Comparison of ENCODE assay signal across 14 mouse cellular contexts in genomic region chr5:129918065-129918651, GRCm38 (mm10). TPM values are rescaled to one million over a fixed set of nuclear protein-coding genes. Genes with fewer than 3 reads are reported as not detected.
"Had no signal": no experiment of that assay in that cellular context is flagged by ENCODE, and none has a peak within 500 bp of the region (broad histone marks: within the 10 kb centered on the region; RNA-seq: fewer than 3 reads in every experiment).

No protein-coding gene starts in this region.

- H3K9me3 ChIP-seq: kidney, embryonic 15.5 days; limb, embryonic 13.5 days; liver, embryonic 15.5 days; midbrain, embryonic 15.5 days; neural tube, embryonic 12.5 days; stomach, embryonic 15.5 days had no signal

- H3K4me3 ChIP-seq: kidney, embryonic 15.5 days; limb, embryonic 13.5 days; liver, embryonic 15.5 days; midbrain, embryonic 15.5 days; neural tube, embryonic 12.5 days; stomach, embryonic 15.5 days had no signal

- H3K27me3 ChIP-seq: kidney, embryonic 15.5 days; limb, embryonic 13.5 days; liver, embryonic 15.5 days; midbrain, embryonic 15.5 days; neural tube, embryonic 12.5 days; stomach, embryonic 15.5 days had no signal

- H3K36me3 ChIP-seq: kidney, embryonic 15.5 days; limb, embryonic 13.5 days; liver, embryonic 15.5 days; midbrain, embryonic 15.5 days; neural tube, embryonic 12.5 days; stomach, embryonic 15.5 days had no signal

- H3K4me2 ChIP-seq: kidney, embryonic 15.5 days; limb, embryonic 13.5 days; liver, embryonic 15.5 days; lung, embryonic 14.5 days; midbrain, embryonic 11.5 days; midbrain, embryonic 15.5 days; neural tube, embryonic 12.5 days; stomach, embryonic 15.5 days had no signal

- ATAC-seq: midbrain, embryonic 15.5 days had no signal

- DNase-seq: kidney, postnatal 14 days; left cerebral cortex, postnatal 4 days; lung, embryonic 14.5 days; lung, postnatal 10 days; lung, postnatal 4 days had no signal

- H3K9ac ChIP-seq: kidney, embryonic 15.5 days; limb, embryonic 13.5 days; liver, embryonic 15.5 days; lung, embryonic 14.5 days; midbrain, embryonic 15.5 days; neural tube, embryonic 12.5 days; stomach, embryonic 15.5 days had no signal

- H3K27ac ChIP-seq: kidney, embryonic 15.5 days; limb, embryonic 13.5 days; liver, embryonic 15.5 days; midbrain, embryonic 15.5 days; neural tube, embryonic 12.5 days; stomach, embryonic 15.5 days had no signal

- H3K4me1 ChIP-seq: kidney, embryonic 15.5 days; limb, embryonic 13.5 days; midbrain, embryonic 15.5 days; neural tube, embryonic 12.5 days; stomach, embryonic 15.5 days had no signal

RNA-seq across cellular contexts. Expression of gene Phkg1, which starts 19.8 kb away (rescaled TPM):
- total RNA-seq: megakaryocyte, adult 5-6 weeks; monocyte, adult 5-6 weeks had no signal

RNA-seq across cellular contexts. Expression of gene Zbed5, which starts 22.6 kb away (rescaled TPM):
- total RNA-seq: megakaryocyte, adult 5-6 weeks; monocyte, adult 5-6 weeks had no signal
